Mouse (Mus musculus): ENCODE data around the gene Nxph3.
"Not testable (repeated sequence)": the region's sequence is repeated elsewhere in the genome, so short reads cannot be mapped to it uniquely, and the experiment has no call there.

Nxph3 gene

GRCm38 (mm10) chr11:95517162-95517561 is 2.8 kb upstream of the Nxph3 start:
- no peak for DNase-seq (ENCODE audit: low spot score)

DNA sequence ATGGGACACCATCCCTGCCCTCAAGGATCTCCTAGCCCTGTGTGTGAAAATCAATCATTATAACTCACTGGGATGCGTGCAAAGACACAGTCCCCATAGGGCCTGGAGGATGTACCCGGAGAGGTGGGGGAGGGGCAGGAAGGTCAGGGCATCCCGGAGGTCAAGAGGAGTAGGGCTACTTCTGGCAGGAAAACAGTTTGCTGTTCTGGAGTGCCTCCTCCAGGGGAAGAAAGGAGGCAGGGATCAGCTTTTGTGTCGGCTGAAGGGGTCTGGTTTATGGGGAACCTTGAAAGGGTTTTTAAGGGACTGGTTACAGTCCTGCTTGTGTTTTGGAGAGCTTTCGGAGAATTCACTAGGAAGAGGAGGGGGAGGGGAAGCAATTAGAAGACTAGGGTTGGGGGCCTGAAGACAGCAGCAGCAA is 2.1 kb upstream of the Nxph3 start:
- DNase-seq (ENCODE audit: low spot score) = no peak

- no peak for DNase-seq (ENCODE audit: low spot score)
Measured at GRCm38 (mm10) chr11:95515376-95516323, 1.3 kb upstream of the Nxph3 start.

DNA sequence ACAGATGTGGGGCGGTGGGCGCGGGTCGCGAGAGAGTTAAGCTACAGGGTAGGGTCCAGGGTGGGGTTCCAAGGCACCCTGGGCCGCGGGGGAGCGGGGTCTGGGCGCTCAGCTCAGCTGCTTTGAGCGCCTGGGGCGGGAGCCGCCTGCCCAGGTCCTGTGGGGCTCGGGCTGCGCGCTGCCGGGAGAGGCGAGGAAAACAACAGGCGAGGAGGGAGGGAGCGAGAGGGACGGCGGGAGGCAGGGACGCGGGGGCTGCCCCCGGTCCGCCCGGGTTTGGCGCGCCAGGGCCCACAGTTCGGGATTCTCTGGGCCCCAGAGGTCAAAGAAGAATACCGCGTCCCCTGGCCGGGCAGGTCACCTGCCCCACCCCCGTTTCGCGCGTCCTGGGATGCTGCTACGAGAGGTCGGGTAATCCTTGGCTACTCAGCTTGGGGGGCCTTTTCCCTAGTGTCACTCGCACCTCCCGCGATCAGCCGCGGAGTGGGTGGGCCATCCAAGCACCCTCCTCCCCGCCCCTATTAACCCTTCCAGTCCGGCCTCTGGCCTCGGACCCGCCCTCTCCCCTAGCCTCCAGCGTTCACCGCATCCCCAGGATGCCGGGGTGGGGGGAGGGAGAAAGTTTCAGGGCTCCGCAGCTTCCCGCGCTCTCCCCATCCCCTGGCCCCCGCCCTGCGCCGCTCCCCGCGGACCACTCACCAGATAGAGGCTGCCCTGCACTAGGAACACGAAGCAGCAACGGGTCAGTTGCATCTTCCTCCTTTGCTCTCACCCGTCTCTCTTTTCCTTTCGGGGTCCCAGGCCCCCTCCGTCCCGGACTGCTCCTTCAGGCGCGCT is 691 bp downstream of the Nxph3 start:
- no peak for DNase-seq (ENCODE audit: low spot score)

GRCm38 (mm10) chr11:95512383-95512782 is 2.0 kb downstream of the Nxph3 start:
- DNase-seq (ENCODE audit: low spot score) = no peak

DNA sequence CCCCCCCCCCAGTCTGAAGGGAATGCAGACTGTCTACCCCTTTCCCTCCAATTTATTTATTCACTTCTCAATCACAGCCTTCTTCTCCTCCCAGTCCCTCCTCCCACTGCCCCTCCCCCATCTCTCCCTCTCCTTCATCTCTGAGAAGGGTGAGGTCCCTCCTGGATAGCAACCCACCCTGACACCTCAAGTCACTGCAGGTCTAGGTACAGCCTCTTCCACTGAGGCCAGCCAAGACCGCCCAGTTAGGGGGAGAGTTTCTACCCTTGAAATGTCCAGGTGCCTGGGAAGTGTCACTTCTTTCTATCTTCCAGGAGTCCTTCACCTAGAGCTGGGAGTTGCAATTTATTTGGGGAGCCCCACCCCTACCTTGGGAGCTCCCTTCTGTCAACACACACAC is 2.5 kb downstream of the Nxph3 start:
- DNase-seq (ENCODE audit: low spot score) = no peak

- no peak for DNase-seq (ENCODE audit: low spot score)
Measured at GRCm38 (mm10) chr11:95510631-95511030, 3.7 kb downstream of the Nxph3 start.

GRCm38 (mm10) chr11:95509126-95509717 is 5.1 kb downstream of the Nxph3 start:
- DNase-seq (ENCODE audit: low spot score) = no peak

DNA sequence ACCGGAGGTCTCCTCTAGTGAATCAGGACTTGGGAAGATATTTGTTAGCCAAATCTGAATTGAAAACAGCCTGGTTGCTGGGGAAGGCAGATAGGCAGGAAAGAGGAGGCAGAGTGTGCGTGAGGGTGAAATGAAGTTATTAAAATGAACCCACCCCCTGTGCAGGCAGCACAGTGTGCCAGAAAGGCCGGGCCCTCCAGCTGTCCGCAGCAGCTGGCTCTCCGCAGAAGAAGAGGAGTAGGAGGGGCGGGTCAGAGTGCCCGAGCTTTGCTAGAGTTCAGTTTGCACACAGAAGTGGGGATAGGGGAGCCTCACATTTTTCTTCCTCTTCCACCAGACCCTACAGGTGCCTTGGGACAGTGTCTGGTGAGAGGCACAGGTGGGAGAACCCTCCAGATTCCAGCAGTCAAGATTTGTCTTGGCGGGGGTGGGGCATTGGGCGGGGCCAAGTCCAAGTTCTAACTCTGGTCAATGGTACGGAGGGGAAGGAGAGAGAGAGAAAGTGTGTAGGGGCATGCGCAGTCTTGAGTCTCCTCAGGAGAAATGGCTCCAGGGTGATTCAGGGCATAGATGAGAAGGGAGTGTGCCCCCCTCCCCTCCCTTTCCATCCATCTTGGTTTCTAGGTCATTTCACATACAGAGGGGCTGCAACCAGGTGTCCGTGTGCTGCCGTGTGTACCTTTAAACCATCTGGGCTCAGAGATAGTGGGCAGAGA is 6.0 kb downstream of the Nxph3 start:
- DNase-seq (ENCODE audit: low spot score) = peak; percentile 14

GRCm38 (mm10) chr11:95507785-95508184 is 6.6 kb downstream of the Nxph3 start:
- no peak for DNase-seq (ENCODE audit: low spot score)

- DNase-seq (ENCODE audit: low spot score) = peak; percentile 19
Measured at GRCm38 (mm10) chr11:95507041-95507716, 7.2 kb downstream of the Nxph3 start.

GRCm38 (mm10) chr11:95504271-95504731 is 10.1 kb downstream of the Nxph3 start:
- DNase-seq (ENCODE audit: low spot score) = peak; percentile 28

GRCm38 (mm10) chr11:95503581-95504180 is 10.7 kb downstream of the Nxph3 start:
- no peak for DNase-seq (ENCODE audit: low spot score)

DNA sequence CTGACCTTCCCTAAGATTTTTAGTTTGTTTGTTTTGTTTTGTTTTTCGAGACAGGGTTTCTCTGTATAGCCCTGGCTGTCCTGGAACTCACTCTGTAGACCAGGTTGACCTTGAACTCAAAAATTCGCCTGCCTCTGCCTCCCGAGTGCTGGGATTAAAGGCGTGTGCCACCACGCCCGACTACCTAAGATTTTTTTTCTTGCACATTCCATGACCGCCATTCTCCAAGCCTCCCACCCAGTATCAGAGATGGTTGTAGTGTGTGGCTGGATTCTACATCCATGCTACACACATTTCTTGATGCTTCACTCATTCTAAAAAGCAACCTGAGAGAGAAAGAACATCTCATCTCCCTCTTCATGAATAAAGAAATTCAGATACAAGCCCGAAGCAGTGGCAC is 12.5 kb downstream of the Nxph3 start:
- not testable (repeated sequence) for DNase-seq (ENCODE audit: low spot score)

DNA sequence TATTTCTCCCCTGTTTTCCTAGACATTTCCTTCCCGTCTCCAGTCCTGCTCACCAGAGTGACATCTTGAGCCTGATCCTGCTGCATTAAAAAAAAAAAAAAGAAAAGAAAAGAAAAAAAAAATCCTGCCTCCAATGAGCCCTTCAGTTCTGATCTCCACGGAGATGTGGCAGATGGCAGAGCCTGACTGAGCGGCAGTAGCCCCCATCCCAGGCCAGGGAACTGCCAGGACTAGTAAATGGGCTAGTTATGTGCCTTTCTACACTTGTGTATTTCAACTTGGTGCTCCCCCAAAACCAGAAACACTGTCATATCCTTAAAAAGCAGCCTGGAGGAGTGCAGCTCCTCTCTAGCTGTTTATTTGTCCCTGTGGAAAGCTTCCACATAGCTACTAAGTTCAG is 13.5 kb downstream of the Nxph3 start:
- DNase-seq (ENCODE audit: low spot score) = no peak

DNA sequence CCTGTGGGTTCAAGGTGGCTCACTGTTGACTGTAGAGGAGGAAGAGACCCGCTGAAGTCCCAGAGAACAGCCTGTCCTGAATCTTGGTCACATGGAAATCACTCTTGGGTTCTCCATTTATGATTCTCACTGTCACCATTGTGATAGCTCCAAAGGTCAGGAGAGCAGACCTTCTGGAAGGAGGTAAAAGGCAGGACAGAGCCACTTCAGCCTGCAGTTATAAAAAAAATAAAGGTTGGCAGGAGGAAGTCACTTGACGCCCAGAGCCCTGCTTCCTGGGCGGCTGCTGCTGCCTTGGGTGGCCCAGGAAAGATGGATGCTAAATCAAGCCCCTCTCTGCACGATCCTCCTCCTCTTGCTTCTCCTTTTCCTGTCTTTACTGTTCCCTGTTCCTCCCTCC is 14.0 kb downstream of the Nxph3 start:
- no peak for DNase-seq (ENCODE audit: low spot score)

- DNase-seq (ENCODE audit: low spot score) = no peak
Measured at GRCm38 (mm10) chr11:95497921-95498320, 16.4 kb downstream of the Nxph3 start.

- DNase-seq (ENCODE audit: low spot score) = no peak
Measured at GRCm38 (mm10) chr11:95495883-95496282, 18.5 kb downstream of the Nxph3 start.

DNA sequence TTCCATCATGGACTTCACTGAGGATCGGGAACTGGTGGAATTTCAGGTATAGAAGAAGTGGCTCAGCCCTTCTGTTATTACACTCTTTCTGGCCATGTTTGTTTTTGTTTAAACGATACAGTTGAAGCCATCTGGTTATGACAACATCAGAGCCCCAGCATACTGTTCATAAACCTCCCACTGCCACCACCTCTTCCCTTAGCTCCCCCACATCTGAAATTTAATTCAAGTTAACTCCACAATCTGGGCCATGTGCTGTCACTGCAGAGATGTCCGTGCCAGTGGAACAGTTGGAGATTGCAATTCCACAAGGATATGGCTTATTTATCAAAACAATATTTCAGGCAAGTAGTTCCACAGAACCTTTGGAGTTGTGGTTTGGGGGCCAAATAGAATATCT is 20.0 kb downstream of the Nxph3 start:
- DNase-seq (ENCODE audit: low spot score) = no peak

- DNase-seq (ENCODE audit: low spot score) = no peak
Measured at GRCm38 (mm10) chr11:95493950-95494349, 20.4 kb downstream of the Nxph3 start.

DNA sequence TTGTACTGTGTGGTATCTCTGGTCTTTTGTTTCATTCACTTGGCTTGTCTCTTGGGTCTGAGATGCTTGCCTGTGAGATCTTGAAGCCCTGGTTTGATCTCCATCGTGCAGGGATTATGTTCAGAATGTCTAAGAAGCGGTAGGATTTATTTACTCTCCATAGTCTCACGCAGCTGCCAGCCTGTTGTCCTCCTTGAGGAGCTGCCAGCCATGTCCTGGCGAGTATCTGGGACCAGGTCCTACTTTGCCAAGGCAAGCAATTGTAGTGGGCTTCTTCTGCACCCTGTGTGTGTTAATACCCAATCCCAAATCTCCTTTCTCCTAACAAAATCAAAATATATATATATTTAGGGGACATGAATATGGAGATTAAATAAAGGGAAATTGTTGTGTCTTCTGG is 21.4 kb downstream of the Nxph3 start:
- no peak for DNase-seq (ENCODE audit: low spot score)
